Mouse (Mus musculus) hindbrain, embryonic 14.5 days (tissue): ENCODE measurements around the gene Brat1. TPM values are rescaled to one million over a fixed set of nuclear protein-coding genes. Genes with fewer than 3 reads are reported as not detected.

Experiments used
- polyA plus RNA-seq: library from polyadenylated mRNA; unstranded; fragments of >200 nt; fragmentation: Nextera tagmentation; extraction: Ambion mirVana; gene quantifications from 2 replicates; pipeline ENCODE4 v1.2.1, GENCODE M21; 2014

Brat1 gene
- polyA plus RNA-seq, 1 experiment from 2014 or later: 19.1 TPM

Other genes starting within 250 kb of the Brat1 start
- 22.9 and 23.4 TPM in 2 replicates for gene Chst12, start 199.5 kb upstream of the Brat1 start, polyA plus RNA-seq
- 0.61 TPM in 1 of 2 replicates, not detected in the other for gene Grifin, start 139.9 kb upstream of the Brat1 start, polyA plus RNA-seq
- 25.7 and 30.1 TPM in 2 replicates for gene Lfng, start 97.7 kb upstream of the Brat1 start, polyA plus RNA-seq
- 95.0 and 98.9 TPM in 2 replicates for gene Ttyh3, start 56.0 kb upstream of the Brat1 start, polyA plus RNA-seq
- 20.3 and 22.5 TPM in 2 replicates for gene Iqce, start 2.6 kb upstream of the Brat1 start, polyA plus RNA-seq
- gene Amz1, start 19.1 kb downstream of the Brat1 start, polyA plus RNA-seq: 3.7 and 3.9 TPM in 2 replicates
- 23.8 and 25.0 TPM in 2 replicates for gene Gna12, start 125.4 kb downstream of the Brat1 start, polyA plus RNA-seq